Mouse (Mus musculus): ENCODE results near the gene Gm21293.
"Not testable (repeated sequence)": the region's sequence is repeated elsewhere in the genome, so short reads cannot be mapped to it uniquely, and the experiment has no call there.

Gene Gm21293

DNA sequence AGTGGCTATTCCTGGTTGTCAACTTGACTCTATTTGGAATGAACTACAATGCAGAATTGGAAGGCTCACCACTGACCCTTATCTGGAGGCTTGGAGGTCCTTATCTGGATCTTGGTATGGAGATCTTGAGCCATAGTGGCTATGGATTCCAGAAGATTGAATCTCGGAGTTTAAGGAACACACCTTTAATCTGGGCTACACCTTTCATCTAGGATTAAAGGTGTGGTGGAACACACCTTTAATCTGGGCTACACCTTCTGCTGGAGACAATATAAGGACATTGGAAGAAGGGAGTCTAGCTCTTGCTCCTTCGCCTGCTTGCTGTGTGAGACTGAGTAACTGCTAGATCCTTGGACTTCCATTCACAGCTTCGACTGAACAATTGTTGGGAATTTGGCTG, at the start of gene Gm21293:
Gm21293 (plus strand) TSS at position 301 of the 400 bp plus-strand sequence.
- DNase-seq (ENCODE audit: low read depth), result not testable (repeated sequence)

- no peak for DNase-seq (ENCODE audit: low read depth)
Measured at GRCm38 (mm10) chr10:104110044-104110443, 32.7 kb upstream of the Gm21293 start.

DNA sequence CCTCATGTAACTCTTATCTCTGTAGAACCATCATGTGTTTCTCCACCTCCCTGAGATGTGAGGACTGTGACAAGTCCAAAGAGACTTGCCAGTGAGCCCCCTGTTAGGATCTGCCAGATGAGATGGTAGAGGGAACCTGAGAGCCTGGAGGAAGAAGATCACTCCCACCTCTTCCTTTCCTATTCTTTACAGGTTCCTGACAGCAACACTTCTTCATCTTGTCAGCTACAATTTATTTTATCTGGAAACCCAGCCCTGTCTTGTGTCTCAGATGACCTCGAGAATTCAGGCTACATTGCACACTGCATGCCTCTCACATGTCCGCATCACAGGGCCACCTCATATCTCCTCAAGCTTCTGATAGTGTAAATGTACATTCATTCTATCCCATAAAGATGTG, 24.5 kb upstream of the Gm21293 start:
- DNase-seq (ENCODE audit: low read depth), result no peak

DNA sequence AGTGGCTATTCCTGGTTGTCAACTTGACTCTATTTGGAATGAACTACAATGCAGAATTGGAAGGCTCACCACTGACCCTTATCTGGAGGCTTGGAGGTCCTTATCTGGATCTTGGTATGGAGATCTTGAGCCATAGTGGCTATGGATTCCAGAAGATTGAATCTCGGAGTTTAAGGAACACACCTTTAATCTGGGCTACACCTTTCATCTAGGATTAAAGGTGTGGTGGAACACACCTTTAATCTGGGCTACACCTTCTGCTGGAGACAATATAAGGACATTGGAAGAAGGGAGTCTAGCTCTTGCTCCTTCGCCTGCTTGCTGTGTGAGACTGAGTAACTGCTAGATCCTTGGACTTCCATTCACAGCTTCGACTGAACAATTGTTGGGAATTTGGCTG, 8.4 kb downstream of the Gm21293 start, which contains the start of gene Gm6763:
Gm6763 (plus strand) TSS at position 301 of the 400 bp plus-strand sequence.
- DNase-seq (ENCODE audit: low read depth), result not testable (repeated sequence)

GRCm38 (mm10) chr10:104159706-104160105, 16.9 kb downstream of the Gm21293 start, which contains the start of gene Gm8764:
Gene Gm8764 (plus strand): TSS chr10:104160006.
- DNase-seq (ENCODE audit: low read depth), result not testable (repeated sequence)

GRCm38 (mm10) chr10:104168215-104168614, 25.4 kb downstream of the Gm21293 start, which contains the start of gene Gm21304:
Gene Gm21304 (plus strand): TSS chr10:104168515.
- not testable (repeated sequence) for DNase-seq (ENCODE audit: low read depth)

DNA sequence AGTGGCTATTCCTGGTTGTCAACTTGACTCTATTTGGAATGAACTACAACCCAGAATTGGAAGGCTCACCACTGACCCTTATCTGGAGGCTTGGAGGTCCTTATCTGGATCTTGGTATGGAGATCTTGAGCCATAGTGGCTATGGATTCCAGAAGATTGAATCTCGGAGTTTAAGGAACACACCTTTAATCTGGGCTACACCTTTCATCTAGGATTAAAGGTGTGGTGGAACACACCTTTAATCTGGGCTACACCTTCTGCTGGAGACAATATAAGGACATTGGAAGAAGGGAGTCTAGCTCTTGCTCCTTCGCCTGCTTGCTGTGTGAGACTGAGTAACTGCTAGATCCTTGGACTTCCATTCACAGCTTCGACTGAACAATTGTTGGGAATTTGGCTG, 33.9 kb downstream of the Gm21293 start, which contains the start of gene Gm21312:
Gm21312 (plus strand) TSS at position 301 of the 400 bp plus-strand sequence.
- DNase-seq (ENCODE audit: low read depth), result not testable (repeated sequence)

GRCm38 (mm10) chr10:104185233-104185632, 42.4 kb downstream of the Gm21293 start, which contains the start of gene Gm20765:
Gene Gm20765 (plus strand): TSS chr10:104185533.
- not testable (repeated sequence) for DNase-seq (ENCODE audit: low read depth)

DNA sequence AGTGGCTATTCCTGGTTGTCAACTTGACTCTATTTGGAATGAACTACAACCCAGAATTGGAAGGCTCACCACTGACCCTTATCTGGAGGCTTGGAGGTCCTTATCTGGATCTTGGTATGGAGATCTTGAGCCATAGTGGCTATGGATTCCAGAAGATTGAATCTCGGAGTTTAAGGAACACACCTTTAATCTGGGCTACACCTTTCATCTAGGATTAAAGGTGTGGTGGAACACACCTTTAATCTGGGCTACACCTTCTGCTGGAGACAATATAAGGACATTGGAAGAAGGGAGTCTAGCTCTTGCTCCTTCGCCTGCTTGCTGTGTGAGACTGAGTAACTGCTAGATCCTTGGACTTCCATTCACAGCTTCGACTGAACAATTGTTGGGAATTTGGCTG, 51.0 kb downstream of the Gm21293 start, which contains the start of gene Gm4340:
Gm4340 (plus strand) TSS at position 301 of the 400 bp plus-strand sequence.
- not testable (repeated sequence) for DNase-seq (ENCODE audit: low read depth)
